Mouse (Mus musculus): Measurements from ENCODE around the gene Rsph4a.
"Not testable (repeated sequence)": the region's sequence is repeated elsewhere in the genome, so short reads cannot be mapped to it uniquely, and the experiment has no call there.

Gene Rsph4a

GRCm38 (mm10) chr10:33904530-33905481 is at the start of gene Rsph4a:
Gene Rsph4a (plus strand): TSS chr10:33905111.
- DNase-seq (ENCODE audit: low spot score in 2 of 2), result no peak

- DNase-seq (ENCODE audit: low spot score in 2 of 2), result no peak
These were observed 47.5 kb upstream of the Rsph4a start, which contains the start of gene Sult3a1 for GRCm38 (mm10) chr10:33857421-33857820. Gene Sult3a1 (plus strand): TSS chr10:33857721.

DNA sequence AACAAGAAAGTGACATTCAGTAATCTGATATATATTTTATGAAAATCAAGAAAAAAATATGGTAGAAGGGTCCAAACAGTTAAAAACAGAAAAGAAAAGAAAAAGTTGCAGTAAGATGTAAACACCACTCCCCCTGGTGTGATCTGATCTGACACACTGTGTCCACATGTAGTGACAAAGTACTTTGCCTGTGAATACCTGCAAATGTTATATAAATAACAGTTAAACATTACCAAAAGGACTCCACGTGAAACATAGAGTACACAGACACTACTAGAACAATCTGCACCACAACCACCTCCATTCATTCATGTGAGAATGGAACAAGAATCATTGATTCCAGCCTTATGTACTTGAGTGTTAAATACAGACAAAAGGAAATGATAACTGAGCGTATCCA is 38.9 kb upstream of the Rsph4a start:
- DNase-seq (ENCODE audit: low spot score in 2 of 2), result no peak

DNA sequence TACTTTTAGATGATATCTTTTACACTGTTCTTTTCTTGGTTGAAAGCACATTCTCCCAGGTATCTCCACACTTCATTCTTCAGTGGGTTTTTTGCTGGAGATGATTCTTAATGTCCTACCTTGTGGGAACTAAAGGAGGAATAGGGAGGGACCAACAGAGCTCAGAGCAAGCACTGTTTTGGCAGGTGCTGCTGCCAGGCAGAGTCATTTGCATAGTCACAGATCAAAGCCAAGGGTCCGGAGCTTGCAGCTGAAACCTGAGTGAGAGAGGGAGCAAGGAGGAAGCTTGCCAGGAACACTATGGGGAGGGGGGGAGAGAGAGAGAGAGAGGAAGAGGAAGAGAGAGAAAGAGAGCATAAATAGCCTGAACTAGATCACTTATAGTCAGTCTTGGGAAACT is 34.5 kb upstream of the Rsph4a start:
- no peak for DNase-seq (ENCODE audit: low spot score in 2 of 2)

GRCm38 (mm10) chr10:33872672-33873398 is 32.1 kb upstream of the Rsph4a start:
- DNase-seq (ENCODE audit: low spot score in 2 of 2), result no peak

GRCm38 (mm10) chr10:33882411-33882810 is 22.5 kb upstream of the Rsph4a start:
- DNase-seq (ENCODE audit: low spot score in 2 of 2), result not testable (repeated sequence)

DNA sequence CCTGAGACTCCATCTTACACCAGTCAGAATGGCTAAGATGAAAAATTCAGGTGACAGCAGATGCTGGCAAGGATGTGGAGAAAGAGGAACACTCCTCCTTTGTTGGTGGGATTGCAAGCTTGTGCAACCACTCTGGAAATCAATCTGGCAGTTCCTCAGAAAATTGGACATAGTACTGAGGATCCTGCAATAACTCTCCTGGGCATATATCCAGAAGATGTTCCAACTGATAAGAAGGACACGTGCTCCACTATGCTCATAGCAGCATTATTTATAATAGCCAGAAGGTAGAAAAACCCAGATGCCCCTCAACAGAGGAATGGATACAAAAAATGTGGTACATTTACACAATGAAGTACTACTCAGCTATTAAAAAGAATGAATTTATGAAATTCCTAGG is 3.4 kb upstream of the Rsph4a start:
- DNase-seq (ENCODE audit: low spot score in 2 of 2), result not testable (repeated sequence)

- no peak for DNase-seq (ENCODE audit: low spot score in 2 of 2)
These were observed 578 bp downstream of the Rsph4a start for GRCm38 (mm10) chr10:33905489-33905888.

DNA sequence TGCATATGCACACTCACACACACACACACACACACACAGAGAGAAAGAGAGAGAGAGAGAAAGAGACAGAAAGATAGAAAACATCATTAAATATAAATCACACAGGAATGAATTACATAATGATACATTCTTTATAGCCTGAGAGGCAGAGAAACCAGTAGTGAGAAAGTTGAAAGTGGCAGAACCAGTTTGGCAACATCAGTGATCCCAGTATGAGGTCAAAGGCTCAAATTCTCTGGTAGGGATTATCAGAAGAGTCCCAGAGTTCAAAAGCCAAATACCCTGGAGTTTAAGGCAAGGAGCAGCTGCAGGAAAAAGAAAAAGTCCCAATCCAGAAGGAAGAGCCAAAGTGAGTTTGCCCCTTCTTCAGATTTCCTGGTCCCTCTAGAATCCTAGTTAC is 35.8 kb downstream of the Rsph4a start:
- DNase-seq (ENCODE audit: low spot score in 2 of 2), result no peak

GRCm38 (mm10) chr10:33945390-33945789 is 40.5 kb downstream of the Rsph4a start:
- DNase-seq (ENCODE audit: low spot score in 2 of 2), result no peak

DNA sequence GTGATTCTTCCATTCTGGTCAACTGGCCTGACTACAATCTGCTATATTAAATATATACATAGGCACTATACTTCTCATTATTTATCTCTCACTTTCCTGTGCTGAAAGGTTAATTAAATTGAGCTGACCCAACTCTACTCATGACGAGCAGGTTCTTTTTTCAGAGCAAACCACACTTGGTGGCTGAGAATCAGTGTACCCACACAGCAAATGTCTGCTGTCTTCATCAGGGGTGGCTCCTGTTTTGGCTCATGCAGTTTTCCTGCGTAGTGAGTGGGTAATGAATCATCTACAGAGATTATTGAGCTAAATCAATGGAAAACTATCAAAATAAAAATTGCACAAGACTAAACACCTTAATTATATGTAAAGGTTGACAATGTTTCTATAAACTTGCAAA is 41.4 kb downstream of the Rsph4a start:
- no peak for DNase-seq (ENCODE audit: low spot score in 2 of 2)

- peak; percentile 87 for DNase-seq (ENCODE audit: low spot score in 2 of 2)
These were observed 46.1 kb downstream of the Rsph4a start, which contains the start of gene Zup1 for GRCm38 (mm10) chr10:33950803-33951583. Gene Zup1 (minus strand): TSS chr10:33951269.

DNA sequence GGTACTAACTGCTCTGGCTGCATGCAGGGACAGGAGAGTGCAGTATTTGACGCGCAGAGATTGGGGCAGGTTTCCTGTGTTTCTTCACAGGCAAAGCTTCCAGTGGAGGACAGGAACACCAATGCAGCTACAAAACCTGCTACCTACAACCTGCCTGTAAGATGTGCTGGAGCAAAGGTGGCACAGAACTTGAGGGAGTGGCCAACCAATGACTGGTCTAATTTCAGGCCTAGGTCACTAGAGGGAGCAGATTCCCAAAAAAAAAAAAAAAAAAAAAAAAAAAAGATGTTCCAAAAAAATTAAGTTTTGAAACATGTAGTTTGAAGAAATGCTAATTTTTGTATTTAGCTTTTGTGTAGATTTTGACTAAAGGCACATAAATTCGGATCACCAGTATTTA is 47.6 kb downstream of the Rsph4a start:
- DNase-seq (ENCODE audit: low spot score in 2 of 2), result no peak
